Mouse (Mus musculus) CH12.LX (cell line): ENCODE measurements around the gene Art3. TPM values are rescaled to one million over a fixed set of nuclear protein-coding genes. Genes with fewer than 3 reads are reported as not detected.

ENCODE experiments used
- DNase-seq: peaks from one replicate; pipeline ENCODE4 v3.0.0-alpha.2; 2013; ENCODE audit errors: extremely low read depth
- H3K27ac ChIP-seq: 2 replicates; pipeline ENCODE4 v1.5.1; 2012; ENCODE audit warnings: low read depth, mild to moderate bottlenecking, control low read depth, moderate library complexity; ENCODE audit not compliant: insufficient read depth
- H3K27me3 ChIP-seq: replicated peaks from 2 replicates; pipeline ENCODE3; 2012; ENCODE audit warnings: inconsistent platforms
- H3K36me3 ChIP-seq, 2 experiments: replicated peaks in 1 of 2; 2 replicates each; pipeline versions ENCODE3 to v1.6.1; 2012; ENCODE audit warnings: inconsistent platforms in 1 of 2, low read length in 1 of 2, mild to moderate bottlenecking in 1 of 2, mixed read lengths in 1 of 2, moderate library complexity in 1 of 2; ENCODE audit not compliant: control insufficient read depth in 1 of 2, insufficient read depth in 1 of 2
- H3K4me1 ChIP-seq, 2 experiments: 2 replicates each; pipeline ENCODE4 v1.6.1; 2012; ENCODE audit warnings: inconsistent platforms in 1 of 2, moderate library complexity in 1 of 2; ENCODE audit not compliant: insufficient read depth in 2 of 2, control insufficient read depth in 1 of 2
- H3K4me2 ChIP-seq: 2 replicates; pipeline ENCODE4 v1.6.1; 2012; ENCODE audit warnings: low read depth, mild to moderate bottlenecking, control low read depth; ENCODE audit not compliant: poor library complexity, insufficient read depth, severe bottlenecking
- H3K4me3 ChIP-seq, 3 experiments: fragments of 150-350 bp in 1 of 3; sonication (generic) in 1 of 3; replicated peaks in 1 of 3; 2 replicates each; pipeline versions ENCODE3 to v1.5.1; 2011 to 2012; ENCODE audit warnings: low read depth in 2 of 3, low read length in 2 of 3, mild to moderate bottlenecking in 2 of 3, moderate library complexity in 2 of 3, control low read depth in 1 of 3, improper control_type of control experiment in 1 of 3, inconsistent platforms in 1 of 3, mixed read lengths in 1 of 3; ENCODE audit not compliant: poor library complexity in 1 of 3
- H3K79me2 ChIP-seq: replicated peaks from 2 replicates; pipeline ENCODE4 v1.6.1; 2012; ENCODE audit warnings: mild to moderate bottlenecking, moderate library complexity; ENCODE audit not compliant: control insufficient read depth, poor library complexity, insufficient read depth, severe bottlenecking; ENCODE audit errors: extremely low read depth
- H3K9ac ChIP-seq: 2 replicates; pipeline ENCODE4 v1.6.1; 2012; ENCODE audit warnings: low read depth, mild to moderate bottlenecking, control low read depth, moderate library complexity; ENCODE audit not compliant: insufficient read depth
- H3K9me3 ChIP-seq: replicated peaks from 2 replicates; pipeline ENCODE3; 2012; ENCODE audit warnings: low read length, inconsistent platforms, mixed read lengths
- CHD2 ChIP-seq: IDR thresholded peaks from 2 replicates; pipeline ENCODE4 v1.6.1; 2011; ENCODE audit warnings: low read length, improper control_type of control experiment
- CTCF ChIP-seq, 2 experiments: IDR thresholded peaks in 1 of 2; conservative IDR thresholded peaks in 1 of 2; 2 replicates each; pipeline ENCODE4 v1.5.1; 2011 to 2012; ENCODE audit warnings: low read depth in 2 of 2, low read length in 2 of 2, improper control_type of control experiment in 1 of 2, inconsistent platforms in 1 of 2, mild to moderate bottlenecking in 1 of 2, moderate library complexity in 1 of 2
- MAFK ChIP-seq: IDR thresholded peaks from 2 replicates; pipeline ENCODE4 v1.6.1; 2011; ENCODE audit warnings: low read length, improper control_type of control experiment; ENCODE audit not compliant: insufficient replicate concordance
- NELFE ChIP-seq: IDR thresholded peaks from 2 replicates; pipeline ENCODE4 v1.6.1; 2011; ENCODE audit warnings: low read depth, low read length, improper control_type of control experiment
- SMC3 ChIP-seq: IDR thresholded peaks from 2 replicates; pipeline ENCODE4 v1.6.1; 2011; ENCODE audit warnings: low read depth, low read length, improper control_type of control experiment
- USF1 ChIP-seq: IDR thresholded peaks from 2 replicates; pipeline ENCODE4 v1.6.1; 2014; ENCODE audit warnings: low read depth, mild to moderate bottlenecking, inconsistent platforms, low read length, improper control_type of control experiment
- USF2 ChIP-seq: conservative IDR thresholded peaks from 2 replicates; pipeline ENCODE4 v1.6.1; 2011; ENCODE audit warnings: low read depth, low read length, improper control_type of control experiment
- dilution Hi-C: fragments of 300-500 bp; cut with MboI; formaldehyde crosslinking; loops from 2 replicates; pipeline ENCODE4 v1.14.3; 2020; ENCODE audit warnings: low sequenced_read_pairs; ENCODE audit not compliant: extremely low pct_unique_long_range_greater_than_20kb, extremely low pct_ligation_motif_present
- in situ Hi-C: fragments of 300-500 bp; cut with MboI; formaldehyde crosslinking; loops from 3 replicates; pipeline ENCODE4 v1.14.3; 2019; ENCODE audit warnings: low sequenced_read_pairs, low pct_ligation_motif_present, low pct_unique_long_range_greater_than_20kb, mixed read lengths
- polyA plus RNA-seq: library from polyadenylated mRNA; unstranded; fragments of >175 nt; gene quantifications from 2 replicates; pipeline ENCODE4 v1.2.1, GENCODE M21; 2012; ENCODE audit warnings: low read depth; ENCODE audit not compliant: insufficient read length
- total RNA-seq, 2 experiments: library from RNA; depleted of rRNA; stranded (reverse); fragments of 300-350 nt in 1 of 2; fragments of >200 nt in 1 of 2; gene quantifications; 2 replicates each; pipeline ENCODE4 v1.2.3; 2012 to 2014

Gene Art3
- total and polyA plus RNA-seq, 3 experiments, result 0.34 TPM; not detected in 2

DNA sequence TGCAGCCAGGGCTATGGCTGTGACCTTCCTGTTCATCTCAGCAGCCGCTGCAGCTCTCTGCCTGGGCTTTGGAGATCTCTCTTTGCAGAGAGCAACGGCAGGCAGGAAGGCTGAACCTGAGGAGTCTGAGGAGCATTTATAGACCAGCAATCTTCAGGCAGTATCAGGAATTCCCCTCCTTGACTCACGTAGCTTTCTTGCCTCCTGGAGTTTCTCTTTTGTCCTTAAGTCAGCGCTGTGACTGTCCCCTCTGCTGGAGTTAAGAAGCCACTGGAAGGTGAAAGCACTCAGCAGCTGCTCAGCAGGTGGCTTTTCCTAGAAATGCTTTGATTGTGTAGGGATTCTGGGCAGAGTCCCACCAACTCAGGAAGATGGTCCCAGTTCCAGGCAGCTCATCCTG is 31.6 kb downstream of the Art3 start:
- no peak overlapping the region for H3K4me3 ChIP-seq
- dilution Hi-C loops, result no loop called here
- H3K27me3 ChIP-seq, result peaks cover 6% of the 10 kb centered on the region
- no peak overlapping the region for H3K9ac ChIP-seq
- H3K4me2 ChIP-seq, result peak overlapping the region; percentile 59; the same call in 1 of the 2 replicates
- in situ Hi-C loops, result no loop called here
- no peaks in the 10 kb centered on the region for H3K79me2 ChIP-seq
- H3K4me1 ChIP-seq, result peaks cover 0 to 6% of the 10 kb centered on the region in 2 experiments; a peak in 2 of 4 replicates
- TF ChIP-seq USF2, result no peak
- TF ChIP-seq CTCF (conservative IDR thresholded peaks at IDR 0.05 in 1 of 2, IDR thresholded peaks at IDR 0.05 in 1 of 2; ENCODE audit: low read depth in 2 of 2, low read length in 2 of 2), result peak in 1 of 2 experiments; percentile 9; a peak in 1 of 4 replicates
- TF ChIP-seq SMC3, result no peak
- TF ChIP-seq NELFE, result no peak
- TF ChIP-seq MAFK, result no peak
- H3K36me3 ChIP-seq, result no peaks in the 10 kb centered on the region
- no peak for DNase-seq
- no peaks in the 10 kb centered on the region for H3K9me3 ChIP-seq
- no peak overlapping the region for H3K27ac ChIP-seq

GRCm38 (mm10) chr5:92364011-92364410 is 32.4 kb downstream of the Art3 start:
- no peak overlapping the region for H3K27ac ChIP-seq
- no peaks in the 10 kb centered on the region for H3K9me3 ChIP-seq
- no peak overlapping the region for H3K4me2 ChIP-seq
- H3K36me3 ChIP-seq, result no peaks in the 10 kb centered on the region
- DNase-seq, result no peak
- peaks cover 6% of the 10 kb centered on the region for H3K27me3 ChIP-seq
- H3K79me2 ChIP-seq, result no peaks in the 10 kb centered on the region
- H3K9ac ChIP-seq, result no peak overlapping the region
- in situ Hi-C loops, result no loop called here
- dilution Hi-C loops, result no loop called here
- no peak overlapping the region for H3K4me3 ChIP-seq
- H3K4me1 ChIP-seq, result peaks cover under 1 to 7% of the 10 kb centered on the region in 2 experiments; a peak in 3 of 4 replicates
- TF ChIP-seq USF1, result no peak

DNA sequence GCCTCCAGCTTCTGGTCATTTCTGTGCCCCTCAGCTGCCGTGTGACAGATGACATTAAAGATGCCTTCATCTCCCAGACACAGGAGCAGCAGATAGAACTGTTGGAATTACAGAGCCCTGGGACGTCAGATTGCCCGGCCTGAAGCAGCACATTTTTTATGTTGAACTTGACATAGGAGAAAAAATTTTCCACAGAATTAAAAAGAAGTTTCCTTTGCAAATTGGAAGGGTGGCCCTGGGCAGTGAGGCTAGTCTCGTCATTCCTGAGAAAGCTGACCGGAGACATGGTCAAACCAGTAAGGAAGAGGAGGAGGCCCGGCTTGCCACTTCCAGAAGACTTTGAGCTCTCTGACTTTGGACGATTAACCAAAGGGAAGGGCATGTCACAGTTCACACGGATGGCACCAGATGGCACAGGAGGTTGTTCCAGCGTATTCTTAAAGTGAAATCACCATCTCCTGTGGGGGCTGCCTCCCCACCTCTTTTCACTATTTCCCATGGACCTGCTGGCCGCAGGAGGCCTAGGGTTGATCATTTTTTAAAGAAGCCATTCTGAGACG is 33.6 kb downstream of the Art3 start:
- H3K9me3 ChIP-seq, result no peaks in the 10 kb centered on the region
- in situ Hi-C loops (no loop called here), dilution Hi-C loops (no loop called here)
- no peak overlapping the region for H3K4me3 ChIP-seq
- H3K36me3 ChIP-seq, result no peaks in the 10 kb centered on the region
- H3K27ac ChIP-seq, result no peak overlapping the region
- DNase-seq, result no peak
- H3K79me2 ChIP-seq, result no peaks in the 10 kb centered on the region
- H3K4me1 ChIP-seq, result peaks cover 2 to 13% of the 10 kb centered on the region in 2 experiments; a peak in 3 of 4 replicates
- H3K27me3 ChIP-seq, result peaks cover 6% of the 10 kb centered on the region
- TF ChIP-seq CHD2 (no peak), USF1 (no peak), CTCF (conservative IDR thresholded peaks at IDR 0.05 in 1 of 2, IDR thresholded peaks at IDR 0.05 in 1 of 2; ENCODE audit: low read depth in 2 of 2, low read length in 2 of 2) (no peak), MAFK (no peak)
- H3K9ac ChIP-seq, result no peak overlapping the region
- H3K4me2 ChIP-seq, result no peak overlapping the region
